Mouse (Mus musculus) hindbrain, embryonic 13.5 days (tissue): ENCODE measurements at regions not wholly inside any gene's neighbourhood (a gene's known extent, or its start where the extent isn't known, plus 50 kb on each side); places are given as distances from the start of the nearest gene placed in this dataset.
"Not testable (repeated sequence)": the region's sequence is repeated elsewhere in the genome, so short reads cannot be mapped to it uniquely, and the experiment has no call there.

ENCODE experiments used
- ATAC-seq: fragments of 200-750 bp; cut with Nextera tagmentation; 2 replicates; pipeline ENCODE4 v1.8.0; 2017; ENCODE audit warnings: moderate TSS enrichment; ENCODE audit not compliant: low FRiP score
- H3K27ac ChIP-seq: fragments of 300-500 bp; sonication (generic); 2 replicates; pipeline ENCODE4 v1.5.1; 2015; ENCODE audit warnings: inconsistent platforms, mild to moderate bottlenecking, moderate library complexity
- H3K27me3 ChIP-seq: fragments of 300-500 bp; sonication (generic); 2 replicates; pipeline ENCODE4 v1.6.1; 2015; ENCODE audit warnings: mild to moderate bottlenecking, inconsistent platforms
- H3K36me3 ChIP-seq: fragments of 300-500 bp; sonication (generic); 2 replicates; pipeline ENCODE4 v1.6.1; 2015; ENCODE audit warnings: mild to moderate bottlenecking, inconsistent platforms
- H3K4me1 ChIP-seq: fragments of 300-500 bp; sonication (generic); replicated peaks from 2 replicates; pipeline ENCODE4 v1.6.1; 2015; ENCODE audit warnings: inconsistent platforms
- H3K4me2 ChIP-seq: fragments of 300-500 bp; sonication (generic); 2 replicates; pipeline ENCODE4 v1.6.1; 2015; ENCODE audit warnings: inconsistent platforms, mild to moderate bottlenecking, moderate library complexity
- H3K4me3 ChIP-seq: fragments of 300-500 bp; sonication (generic); 2 replicates; pipeline ENCODE4 v1.5.1; 2015; ENCODE audit warnings: mild to moderate bottlenecking, inconsistent platforms
- H3K9ac ChIP-seq: fragments of 300-500 bp; sonication (generic); 2 replicates; pipeline ENCODE4 v1.6.1; 2015; ENCODE audit warnings: mild to moderate bottlenecking, inconsistent platforms
- H3K9me3 ChIP-seq: fragments of 300-500 bp; sonication (generic); 2 replicates; pipeline ENCODE4 v1.6.1; 2016; ENCODE audit warnings: inconsistent platforms
- WGBS: fragments of 180-500 bp; shearing (Covaris S2); methylation state at CpG from one replicate; pipeline ENCODE4 v1.1.7; 2015; 5-methylcytosine and 5-hydroxymethylcytosine counted together

DNA sequence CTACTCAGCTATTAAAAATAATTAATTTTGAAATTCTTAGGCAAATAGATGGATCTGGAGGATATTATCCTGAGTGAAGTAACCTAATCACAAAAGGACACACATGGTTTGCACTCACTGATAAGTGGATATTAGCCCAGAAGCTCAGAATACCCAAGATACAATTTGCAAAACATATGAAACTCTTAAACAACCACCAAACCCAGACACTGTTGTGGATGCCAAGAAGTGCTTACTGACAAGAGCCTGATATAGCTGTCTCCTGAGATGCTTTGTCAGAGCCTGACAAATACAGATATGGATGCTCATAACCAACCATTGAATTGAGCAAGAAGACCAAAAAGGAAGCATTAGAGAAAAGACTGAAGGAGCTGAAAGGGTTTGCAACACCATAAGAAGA is 468.4 kb upstream of the Cdh12 start:
- H3K4me3 ChIP-seq, H3K9ac ChIP-seq, H3K36me3 ChIP-seq, ATAC-seq, H3K4me1 ChIP-seq, H3K4me2 ChIP-seq, H3K27me3 ChIP-seq, H3K27ac ChIP-seq, H3K9me3 ChIP-seq: not testable (repeated sequence)

- H3K9me3 ChIP-seq, H3K4me3 ChIP-seq, H3K36me3 ChIP-seq, H3K27me3 ChIP-seq, H3K9ac ChIP-seq, H3K27ac ChIP-seq, ATAC-seq, H3K4me2 ChIP-seq, H3K4me1 ChIP-seq: not testable (repeated sequence)
- 64% methylated on average over 2 of the region's 2 CpGs for WGBS
Measured at GRCm38 (mm10) chr15:19985001-19985400, 464.1 kb upstream of the Cdh12 start.

- H3K36me3 ChIP-seq: no peaks in the 10 kb centered on the region
- H3K4me2 ChIP-seq: no peak overlapping the region
- no peaks in the 10 kb centered on the region for H3K27me3 ChIP-seq
- no peak overlapping the region for H3K4me3 ChIP-seq
- H3K4me1 ChIP-seq: no peaks in the 10 kb centered on the region
- H3K9ac ChIP-seq: no peak overlapping the region
- WGBS: 62% methylated on average over 1 of the region's 1 CpGs
- no peak for ATAC-seq
- no peak overlapping the region for H3K27ac ChIP-seq
- no peaks in the 10 kb centered on the region for H3K9me3 ChIP-seq
Measured at GRCm38 (mm10) chr15:20031772-20032171, 417.3 kb upstream of the Cdh12 start.

GRCm38 (mm10) chr15:20034382-20034781 is 414.7 kb upstream of the Cdh12 start:
- WGBS: 63% methylated on average over 2 of the region's 2 CpGs
- no peak for ATAC-seq
- Histone ChIP-seq H3K4me3 (no peak overlapping the region), H3K27ac (no peak overlapping the region), H3K9me3 (no peaks in the 10 kb centered on the region), H3K4me1 (no peaks in the 10 kb centered on the region), H3K9ac (no peak overlapping the region), H3K27me3 (no peaks in the 10 kb centered on the region), H3K4me2 (no peak overlapping the region), H3K36me3 (no peaks in the 10 kb centered on the region)

- 73% methylated on average over 2 of the region's 2 CpGs for WGBS
- Histone ChIP-seq H3K9me3 (no peaks in the 10 kb centered on the region), H3K9ac (no peak overlapping the region), H3K4me3 (no peak overlapping the region), H3K4me2 (no peak overlapping the region), H3K4me1 (no peaks in the 10 kb centered on the region), H3K27me3 (no peaks in the 10 kb centered on the region), H3K36me3 (no peaks in the 10 kb centered on the region), H3K27ac (no peak overlapping the region)
- no peak for ATAC-seq
Measured at GRCm38 (mm10) chr15:20038550-20039435, 410.3 kb upstream of the Cdh12 start.

- Histone ChIP-seq H3K27me3 (no peaks in the 10 kb centered on the region), H3K9ac (no peak overlapping the region), H3K36me3 (no peaks in the 10 kb centered on the region), H3K4me2 (no peak overlapping the region), H3K27ac (no peak overlapping the region), H3K4me3 (no peak overlapping the region), H3K4me1 (no peaks in the 10 kb centered on the region), H3K9me3 (no peaks in the 10 kb centered on the region)
- 86% methylated on average over 2 of the region's 2 CpGs for WGBS
- ATAC-seq: no peak
Measured at GRCm38 (mm10) chr15:20040041-20040440, 409.0 kb upstream of the Cdh12 start.

- Histone ChIP-seq H3K27me3 (no peaks in the 10 kb centered on the region), H3K36me3 (no peaks in the 10 kb centered on the region), H3K4me2 (no peak overlapping the region), H3K4me3 (no peak overlapping the region), H3K9me3 (no peaks in the 10 kb centered on the region), H3K27ac (no peak overlapping the region), H3K4me1 (no peaks in the 10 kb centered on the region), H3K9ac (no peak overlapping the region)
- whole genome bisulfite sequencing: 91% methylated on average over 2 of the region's 2 CpGs
- ATAC-seq: no peak
Measured at GRCm38 (mm10) chr15:20084958-20085357, 364.1 kb upstream of the Cdh12 start.

DNA sequence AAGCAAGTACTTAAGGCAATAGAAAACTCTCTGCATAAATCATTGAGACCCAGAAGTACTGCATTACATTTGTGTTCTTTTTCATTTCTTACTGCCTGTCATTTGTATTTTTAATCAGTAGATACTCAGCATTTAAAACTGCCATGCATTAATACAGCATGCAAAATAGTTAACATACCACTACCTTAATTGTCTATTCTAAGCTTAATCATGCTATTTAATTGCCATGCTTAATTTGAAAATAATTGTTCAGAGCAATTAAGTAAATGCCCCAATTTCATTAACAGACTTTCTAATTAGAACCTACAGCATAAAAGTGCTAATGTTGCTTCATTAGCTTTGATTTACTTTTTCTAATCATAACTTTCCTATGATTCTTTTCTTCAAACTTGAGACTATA is 359.3 kb upstream of the Cdh12 start:
- Histone ChIP-seq H3K9me3 (no peaks in the 10 kb centered on the region), H3K27ac (no peak overlapping the region), H3K4me1 (no peaks in the 10 kb centered on the region), H3K9ac (no peak overlapping the region), H3K4me2 (no peak overlapping the region), H3K27me3 (no peaks in the 10 kb centered on the region), H3K4me3 (no peak overlapping the region), H3K36me3 (no peaks in the 10 kb centered on the region)
- no peak for ATAC-seq

DNA sequence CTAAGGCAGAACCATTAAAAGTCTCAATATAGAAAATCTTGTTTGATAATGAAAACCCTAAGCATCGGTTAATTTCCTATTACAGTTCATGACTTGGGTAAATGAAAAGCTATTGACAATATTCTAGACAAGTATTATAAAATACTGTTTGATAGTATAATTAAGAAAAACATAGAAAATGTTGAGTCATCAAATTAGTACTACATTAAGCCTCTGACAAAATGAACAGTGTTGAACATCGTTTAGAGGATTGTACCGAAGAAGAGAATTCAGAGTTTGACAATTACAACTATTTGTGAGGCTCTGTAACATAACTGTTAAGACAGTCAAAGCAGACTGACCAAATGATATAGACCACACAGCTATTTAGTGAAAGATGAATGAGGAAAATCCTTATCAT is 358.5 kb upstream of the Cdh12 start:
- no peak for ATAC-seq
- H3K4me3 ChIP-seq: no peak overlapping the region
- no peak overlapping the region for H3K27ac ChIP-seq
- 89% methylated on average over 3 of the region's 3 CpGs for WGBS
- H3K9me3 ChIP-seq: no peaks in the 10 kb centered on the region
- H3K27me3 ChIP-seq: no peaks in the 10 kb centered on the region
- no peaks in the 10 kb centered on the region for H3K36me3 ChIP-seq
- H3K4me1 ChIP-seq: no peaks in the 10 kb centered on the region
- no peak overlapping the region for H3K4me2 ChIP-seq
- H3K9ac ChIP-seq: no peak overlapping the region

- WGBS: 79% methylated on average over 1 of the region's 1 CpGs
- no peak for ATAC-seq
- no peaks in the 10 kb centered on the region for H3K4me1 ChIP-seq
- H3K4me3 ChIP-seq: no peak overlapping the region
- no peaks in the 10 kb centered on the region for H3K36me3 ChIP-seq
- H3K27ac ChIP-seq: no peak overlapping the region
- H3K27me3 ChIP-seq: no peaks in the 10 kb centered on the region
- no peak overlapping the region for H3K4me2 ChIP-seq
- no peaks in the 10 kb centered on the region for H3K9me3 ChIP-seq
- no peak overlapping the region for H3K9ac ChIP-seq
Measured at GRCm38 (mm10) chr15:20095764-20096163, 353.3 kb upstream of the Cdh12 start.

GRCm38 (mm10) chr15:20119518-20119917 is 329.5 kb upstream of the Cdh12 start:
- H3K36me3 ChIP-seq: no peaks in the 10 kb centered on the region

GRCm38 (mm10) chr15:20123586-20123985 is 325.5 kb upstream of the Cdh12 start:
- H3K27ac ChIP-seq: no peak overlapping the region
- WGBS: 48% methylated on average over 3 of the region's 3 CpGs
- H3K4me2 ChIP-seq: no peak overlapping the region
- ATAC-seq: 0 out of 2 replicates have a peak, but pooled peaks have one; percentile 39
- no peak overlapping the region for H3K9ac ChIP-seq
- H3K4me1 ChIP-seq: no peaks in the 10 kb centered on the region
- H3K36me3 ChIP-seq: no peaks in the 10 kb centered on the region
- no peaks in the 10 kb centered on the region for H3K9me3 ChIP-seq
- H3K4me3 ChIP-seq: no peak overlapping the region
- H3K27me3 ChIP-seq: no peaks in the 10 kb centered on the region

More at GRCm38 (mm10) chr15:20119518-20119917, 329.5 kb upstream of the Cdh12 start:
- Histone ChIP-seq H3K9ac (no peak overlapping the region), H3K4me2 (no peak overlapping the region), H3K27me3 (no peaks in the 10 kb centered on the region), H3K4me3 (no peak overlapping the region), H3K27ac (no peak overlapping the region), H3K9me3 (no peaks in the 10 kb centered on the region), H3K4me1 (no peaks in the 10 kb centered on the region)
- WGBS: 91% methylated on average over 2 of the region's 2 CpGs
- ATAC-seq: no peak

DNA sequence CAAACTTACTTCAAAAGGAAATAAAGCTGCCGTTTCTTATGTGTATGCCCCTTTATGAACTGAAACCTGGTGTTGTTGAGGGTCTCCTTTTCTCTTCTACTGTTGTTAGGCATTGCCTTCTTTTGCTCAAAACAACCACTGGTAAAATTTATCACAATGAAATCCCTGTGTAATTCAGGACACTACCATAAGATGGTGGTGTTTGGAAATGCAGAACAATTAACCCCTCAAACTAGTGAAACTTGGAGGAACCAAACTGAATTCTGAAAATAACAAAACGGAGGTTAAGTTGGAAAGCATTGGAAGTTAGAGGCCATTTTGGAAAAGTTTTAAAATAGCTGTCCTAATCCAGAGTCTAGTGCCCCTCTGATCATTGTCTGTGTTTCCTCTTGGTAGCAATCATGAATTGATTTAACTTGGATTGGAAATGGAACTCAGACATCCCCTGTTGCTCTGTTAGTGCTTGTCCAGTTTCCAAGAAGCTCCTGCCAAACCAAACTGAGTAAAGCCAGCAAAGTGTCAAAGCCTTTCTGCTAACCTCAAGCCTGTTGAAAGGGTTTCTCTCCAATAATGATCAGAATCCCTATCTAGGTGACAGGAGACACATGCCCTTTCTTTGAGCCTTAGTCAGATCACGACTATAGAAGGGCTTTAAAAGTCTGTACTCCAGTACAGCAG is 313.0 kb upstream of the Cdh12 start:
- Histone ChIP-seq H3K36me3 (no peaks in the 10 kb centered on the region), H3K27ac (no peak overlapping the region), H3K4me1 (no peaks in the 10 kb centered on the region), H3K9me3 (no peaks in the 10 kb centered on the region), H3K4me2 (no peak overlapping the region), H3K27me3 (no peaks in the 10 kb centered on the region), H3K9ac (no peak overlapping the region), H3K4me3 (no peak overlapping the region)
- WGBS: 70% methylated on average over 3 of the region's 3 CpGs
- no peak for ATAC-seq
